Mouse (Mus musculus) heart, adult 2 months (tissue): ENCODE measurements around the gene Tmem97. TPM values are rescaled to one million over a fixed set of nuclear protein-coding genes. Genes with fewer than 3 reads are reported as not detected.
"Not testable (repeated sequence)": the region's sequence is repeated elsewhere in the genome, so short reads cannot be mapped to it uniquely, and the experiment has no call there.

Experiments
- DNase-seq, 2 experiments: peaks; one replicate each; pipeline ENCODE4 v3.0.0; 2021
- H3K27ac ChIP-seq: fragments of 200-600 bp; 2 replicates; pipeline ENCODE4 v1.8.1; 2022
- H3K27me3 ChIP-seq: fragments of 200-500 bp; 2 replicates; pipeline ENCODE4 v1.6.1; 2012; ENCODE audit warnings: mild to moderate bottlenecking, low read length, inconsistent platforms, mixed read lengths; ENCODE audit not compliant: control insufficient read depth, insufficient read depth
- H3K36me3 ChIP-seq: fragments of 200-500 bp; 2 replicates; pipeline ENCODE4 v1.6.1; 2012; ENCODE audit warnings: low read length, inconsistent platforms; ENCODE audit not compliant: control insufficient read depth, insufficient read depth
- H3K4me1 ChIP-seq: fragments of 200-500 bp; 2 replicates; pipeline ENCODE4 v1.6.1; 2011; ENCODE audit warnings: low read length; ENCODE audit not compliant: control insufficient read depth, insufficient read depth
- H3K4me3 ChIP-seq: fragments of 200-600 bp; 2 replicates; pipeline ENCODE4 v1.8.1; 2022
- H3K79me2 ChIP-seq: fragments of 200-500 bp; replicated peaks from 2 replicates; pipeline ENCODE4 v1.6.1; 2012; ENCODE audit warnings: mild to moderate bottlenecking, inconsistent platforms, low read length, moderate library complexity, mixed read lengths; ENCODE audit not compliant: control insufficient read depth, insufficient read depth
- H3K9ac ChIP-seq: fragments of 200-500 bp; 2 replicates; pipeline ENCODE4 v1.6.1; 2012; ENCODE audit warnings: low read depth, mild to moderate bottlenecking, control low read depth, inconsistent platforms, low read length, mixed read lengths
- CTCF ChIP-seq: fragments of 200-600 bp; IDR thresholded peaks from 2 replicates; pipeline ENCODE4 v1.8.1; 2022; ENCODE audit warnings: antibody characterized with exemption, mild to moderate bottlenecking, moderate library complexity
- EP300 ChIP-seq: fragments of 200-500 bp; IDR thresholded peaks from 2 replicates; pipeline ENCODE4 v1.6.1; 2011; ENCODE audit warnings: low read depth, low read length, control low read depth; ENCODE audit not compliant: insufficient read depth
- POLR2A ChIP-seq: fragments of 200-500 bp; IDR thresholded peaks from 2 replicates; pipeline ENCODE4 v1.6.1; 2011; ENCODE audit warnings: mild to moderate bottlenecking, low read depth, low read length, control low read depth; ENCODE audit not compliant: insufficient read depth
- WGBS: fragments of 180-500 bp; shearing (Covaris S2); methylation state at CpG from one replicate; pipeline ENCODE4 v1.1.7; 2018; 5-methylcytosine and 5-hydroxymethylcytosine counted together
- intact Hi-C: fragments of 180-260 bp; cut with DNase I; formaldehyde crosslinking; loops from one replicate; pipeline ENCODE4 v1.15.1; 2025
- polyA plus RNA-seq: library from polyadenylated mRNA; depleted of rRNA; stranded (reverse); fragments of >200 nt; gene quantifications from 2 replicates; pipeline ENCODE4 v1.2.3, GENCODE M21; 2012
- total RNA-seq, 2 experiments: library from RNA; stranded (reverse); gene quantifications; 2 replicates each; pipeline ENCODE4 v1.2.3; 2021

Tmem97 gene
- total and polyA plus RNA-seq, 3 experiments, result 5.2 to 6.4 (median 6.1) TPM

- Histone ChIP-seq H3K27ac (no peak overlapping the region), H3K4me3 (no peak overlapping the region), H3K79me2 (no peaks in the 10 kb centered on the region), H3K9ac (no peak overlapping the region), H3K4me1 (no peaks in the 10 kb centered on the region), H3K27me3 (no peaks in the 10 kb centered on the region), H3K36me3 (no peaks in the 10 kb centered on the region)
- no peak for TF ChIP-seq EP300
- TF ChIP-seq POLR2A, result no peak
- TF ChIP-seq CTCF, result no peak
- intact Hi-C loops, result no loop called here
- WGBS, result 65% methylated on average over 6 of the region's 6 CpGs
- DNase-seq, result no peak
Measured at GRCm38 (mm10) chr11:78594271-78594964, 43.8 kb upstream of the Tmem97 start.

GRCm38 (mm10) chr11:78587677-78588076 lies 37.1 kb upstream of the Tmem97 start:
- TF ChIP-seq CTCF, result peak; percentile 50
- H3K9ac ChIP-seq, H3K4me3 ChIP-seq, H3K27me3 ChIP-seq, DNase-seq, H3K79me2 ChIP-seq, H3K36me3 ChIP-seq, H3K4me1 ChIP-seq, H3K27ac ChIP-seq: not testable (repeated sequence)
- intact Hi-C loops, result loop anchor here (5.0 kb wide), 1 partner anchor 235 kb away; no protein-coding TSS in a partner anchor
- WGBS, result 95% methylated on average over 1 of the region's 1 CpGs

- intact Hi-C loops, result loop anchor here (5.0 kb wide), 1 partner anchor 236 kb away; no protein-coding TSS in a partner anchor
- no peaks in the 10 kb centered on the region for H3K79me2 ChIP-seq
- DNase-seq, result no peak
- no peaks in the 10 kb centered on the region for H3K4me1 ChIP-seq
- no peaks in the 10 kb centered on the region; the same call in 1 of the 2 replicates for H3K36me3 ChIP-seq
- TF ChIP-seq POLR2A, result no peak
- no peak for TF ChIP-seq EP300
- TF ChIP-seq CTCF, result peak; percentile 51
- no peak overlapping the region for H3K9ac ChIP-seq
- no peak overlapping the region for H3K27ac ChIP-seq
- no peak overlapping the region for H3K4me3 ChIP-seq
- no peaks in the 10 kb centered on the region for H3K27me3 ChIP-seq
Measured at GRCm38 (mm10) chr11:78586099-78586498, 35.5 kb upstream of the Tmem97 start.

- Histone ChIP-seq H3K4me1 (no peaks in the 10 kb centered on the region), H3K9ac (no peak overlapping the region), H3K27me3 (no peaks in the 10 kb centered on the region), H3K79me2 (no peaks in the 10 kb centered on the region), H3K4me3 (no peak overlapping the region), H3K36me3 (no peaks in the 10 kb centered on the region), H3K27ac (no peak overlapping the region)
- DNase-seq, result no peak
- TF ChIP-seq CTCF (no peak), POLR2A (no peak), EP300 (no peak)
- 73% methylated on average over 6 of the region's 6 CpGs for WGBS
- intact Hi-C loops, result no loop called here
Measured at GRCm38 (mm10) chr11:78582848-78583247, 32.3 kb upstream of the Tmem97 start.

- Histone ChIP-seq H3K36me3 (peaks cover 4% of the 10 kb centered on the region; the same call in 1 of the 2 replicates), H3K27ac (no peak overlapping the region), H3K79me2 (no peaks in the 10 kb centered on the region), H3K4me3 (no peak overlapping the region), H3K9ac (no peak overlapping the region), H3K4me1 (no peaks in the 10 kb centered on the region; the same call in none of the 2 replicates), H3K27me3 (no peaks in the 10 kb centered on the region)
- intact Hi-C loops, result no loop called here
- no peak for DNase-seq
- TF ChIP-seq POLR2A (no peak), EP300 (no peak), CTCF (no peak)
- WGBS, result 72% methylated on average over 2 of the region's 2 CpGs
Measured at GRCm38 (mm10) chr11:78574975-78575374, 24.4 kb upstream of the Tmem97 start.

GRCm38 (mm10) chr11:78574536-78574935 lies 24.0 kb upstream of the Tmem97 start:
- intact Hi-C loops, result no loop called here
- WGBS, result 67% methylated on average over 3 of the region's 3 CpGs
- H3K36me3 ChIP-seq, result peaks cover 4% of the 10 kb centered on the region; the same call in 1 of the 2 replicates

GRCm38 (mm10) chr11:78574031-78574430 lies 23.5 kb upstream of the Tmem97 start:
- 98% methylated on average over 4 of the region's 4 CpGs for WGBS
- intact Hi-C loops, H3K4me1 ChIP-seq, DNase-seq, H3K9ac ChIP-seq, H3K27me3 ChIP-seq, H3K4me3 ChIP-seq, H3K79me2 ChIP-seq, H3K36me3 ChIP-seq, H3K27ac ChIP-seq: not testable (repeated sequence)

More at GRCm38 (mm10) chr11:78574536-78574935, 24.0 kb upstream of the Tmem97 start:
- H3K4me3 ChIP-seq, result no peak overlapping the region
- no peaks in the 10 kb centered on the region for H3K27me3 ChIP-seq
- no peaks in the 10 kb centered on the region for H3K79me2 ChIP-seq
- peaks cover 3% of the 10 kb centered on the region for H3K4me1 ChIP-seq
- no peak overlapping the region for H3K27ac ChIP-seq
- no peak overlapping the region for H3K9ac ChIP-seq
- no peak for DNase-seq
- no peak for TF ChIP-seq CTCF
- no peak for TF ChIP-seq EP300
- TF ChIP-seq POLR2A, result no peak
